Mouse (Mus musculus) ES-Bruce4 (cell line): Measurements from ENCODE around the gene Zfp512b.

Source experiments
- CTCF ChIP-seq: IDR thresholded peaks from one replicate; pipeline ENCODE4 v1.8.1; 2011; ENCODE audit warnings: low read depth, low read length
- POLR2A ChIP-seq: IDR thresholded peaks from one replicate; pipeline ENCODE4 v1.8.1; 2011; ENCODE audit warnings: low read length; ENCODE audit not compliant: insufficient read depth

- TF ChIP-seq CTCF (no peak), POLR2A (no peak)
Measured at GRCm38 (mm10) chr2:181584411-181584942, 8.1 kb downstream of the Zfp512b start, which contains the start of gene Uckl1.
